Mouse (Mus musculus) myocyte (in vitro differentiated cells): ENCODE data around the gene Ptpn12.

ENCODE experiments used
- CEBPB ChIP-seq: IDR thresholded peaks from 2 replicates; pipeline ENCODE4 v1.6.1; 2011; ENCODE audit warnings: mild to moderate bottlenecking, moderate library complexity; ENCODE audit not compliant: poor library complexity, insufficient read depth, severe bottlenecking
- E2F4 ChIP-seq: IDR thresholded peaks from one replicate; pipeline ENCODE4 v1.6.1; 2011; ENCODE audit warnings: mild to moderate bottlenecking, control low read depth, moderate library complexity; ENCODE audit not compliant: insufficient read depth
- MAX ChIP-seq: IDR thresholded peaks from one replicate; pipeline ENCODE4 v1.6.1; 2011; ENCODE audit warnings: low read depth, mild to moderate bottlenecking, control low read depth
- MYOD1 ChIP-seq, 3 experiments: IDR thresholded peaks; one replicate each; pipeline ENCODE4 v1.6.1; 2011; ENCODE audit warnings: control low read depth in 2 of 3, low read depth in 2 of 3, mild to moderate bottlenecking in 2 of 3, moderate library complexity in 1 of 3; ENCODE audit not compliant: insufficient read length in 2 of 3, control insufficient read depth in 1 of 3
- MYOG ChIP-seq, 3 experiments: IDR thresholded peaks; one replicate each; pipeline ENCODE4 v1.6.1; 2011; ENCODE audit warnings: control low read depth in 2 of 3, low read depth in 2 of 3, mild to moderate bottlenecking in 2 of 3; ENCODE audit not compliant: insufficient read length in 2 of 3, control insufficient read depth in 1 of 3, insufficient read depth in 1 of 3
- POLR2A ChIP-seq: IDR thresholded peaks from one replicate; pipeline ENCODE4 v1.6.1; 2011; ENCODE audit warnings: low read depth, mild to moderate bottlenecking, control low read depth, moderate library complexity; ENCODE audit not compliant: insufficient read length
- POLR2AphosphoS2 ChIP-seq: IDR thresholded peaks from one replicate; pipeline ENCODE4 v1.6.1; 2011; ENCODE audit warnings: low read depth, control low read depth; ENCODE audit not compliant: insufficient read length
- REST ChIP-seq: IDR thresholded peaks from one replicate; pipeline ENCODE4 v1.6.1; 2011; ENCODE audit warnings: mild to moderate bottlenecking, control low read depth, moderate library complexity; ENCODE audit not compliant: insufficient read depth, insufficient read length
- SRF ChIP-seq: IDR thresholded peaks from one replicate; pipeline ENCODE4 v1.6.1; 2011; ENCODE audit warnings: low read depth; ENCODE audit not compliant: control insufficient read depth, insufficient read length
- TCF12 ChIP-seq: IDR thresholded peaks from one replicate; pipeline ENCODE4 v1.6.1; 2011; ENCODE audit warnings: mild to moderate bottlenecking, control low read depth; ENCODE audit not compliant: poor library complexity, insufficient read depth, severe bottlenecking
- TCF3 ChIP-seq: IDR thresholded peaks from one replicate; pipeline ENCODE4 v1.6.1; 2011; ENCODE audit warnings: low read depth, control low read depth; ENCODE audit not compliant: insufficient read length
- USF1 ChIP-seq: IDR thresholded peaks from one replicate; pipeline ENCODE4 v1.6.1; 2011; ENCODE audit warnings: low read depth, mild to moderate bottlenecking, control low read depth, moderate library complexity

DNA sequence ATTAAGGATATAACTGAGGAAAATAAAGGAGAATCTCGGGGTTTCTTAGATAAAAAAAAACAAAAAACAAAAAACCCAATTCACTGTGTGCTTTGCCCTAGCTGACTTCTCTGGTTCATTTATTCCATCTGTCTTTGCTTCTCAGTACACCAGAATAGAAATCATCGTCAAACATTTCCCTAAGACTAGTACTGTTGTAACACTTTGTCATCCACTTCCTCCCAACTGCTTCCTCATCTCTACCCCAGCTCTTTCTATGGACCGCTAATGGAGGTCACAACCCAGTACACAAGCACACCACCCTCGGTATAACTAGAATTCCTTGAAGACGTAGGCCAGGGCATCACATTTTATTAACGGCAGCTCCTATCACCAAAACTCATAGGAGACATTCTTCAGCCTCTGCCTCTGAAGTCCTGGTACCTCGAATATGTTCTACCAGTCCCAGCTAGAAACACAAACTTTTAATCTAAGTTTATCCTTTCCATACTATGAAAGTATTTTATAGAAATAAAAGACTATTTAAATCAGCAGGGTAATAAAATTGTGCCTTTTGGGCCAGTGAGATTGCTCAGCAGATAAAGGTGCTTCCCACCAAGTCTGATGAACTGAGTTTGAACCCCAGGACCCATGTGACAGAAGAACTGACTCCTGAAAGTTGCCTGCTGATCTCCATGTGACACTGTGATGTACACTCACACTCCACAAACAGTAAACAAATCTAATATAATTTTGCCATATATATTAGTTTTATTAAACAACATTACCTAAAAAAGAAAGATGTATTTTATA lies 19.8 kb downstream of the Ptpn12 start:
- TF ChIP-seq REST, result no peak
- no peak for TF ChIP-seq POLR2A
- TF ChIP-seq E2F4, result no peak
- TF ChIP-seq USF1, result no peak
- no peak for TF ChIP-seq MAX
- TF ChIP-seq SRF, result no peak
- TF ChIP-seq MYOD1 (IDR thresholded peaks at IDR 0.05; ENCODE audit: control insufficient read depth in 1 of 3, insufficient read length in 2 of 3, low read depth in 2 of 3), result no peak
- TF ChIP-seq TCF3, result no peak
- no peak for TF ChIP-seq TCF12
- no peak for TF ChIP-seq MYOG (IDR thresholded peaks at IDR 0.05; ENCODE audit: control insufficient read depth in 1 of 3, insufficient read depth in 1 of 3, insufficient read length in 2 of 3, low read depth in 2 of 3)
- no peak for TF ChIP-seq CEBPB
- TF ChIP-seq POLR2AphosphoS2, result no peak
